Mouse (Mus musculus) G1E (cell line): ENCODE results near the gene Naif1.

Experiments
- CTCF ChIP-seq: IDR thresholded peaks from 2 replicates; pipeline ENCODE4 v1.5.1; 2012; ENCODE audit warnings: low read depth, low read length, inconsistent platforms, mixed read lengths
- POLR2AphosphoS5 ChIP-seq: IDR thresholded peaks from 2 replicates; pipeline ENCODE4 v1.6.1; 2012; ENCODE audit warnings: low read depth, low read length, inconsistent platforms; ENCODE audit not compliant: insufficient replicate concordance
- TAL1 ChIP-seq: conservative IDR thresholded peaks from 2 replicates; pipeline ENCODE4 v1.6.1; 2012; ENCODE audit warnings: low read depth, low read length, inconsistent platforms, mixed read lengths

DNA sequence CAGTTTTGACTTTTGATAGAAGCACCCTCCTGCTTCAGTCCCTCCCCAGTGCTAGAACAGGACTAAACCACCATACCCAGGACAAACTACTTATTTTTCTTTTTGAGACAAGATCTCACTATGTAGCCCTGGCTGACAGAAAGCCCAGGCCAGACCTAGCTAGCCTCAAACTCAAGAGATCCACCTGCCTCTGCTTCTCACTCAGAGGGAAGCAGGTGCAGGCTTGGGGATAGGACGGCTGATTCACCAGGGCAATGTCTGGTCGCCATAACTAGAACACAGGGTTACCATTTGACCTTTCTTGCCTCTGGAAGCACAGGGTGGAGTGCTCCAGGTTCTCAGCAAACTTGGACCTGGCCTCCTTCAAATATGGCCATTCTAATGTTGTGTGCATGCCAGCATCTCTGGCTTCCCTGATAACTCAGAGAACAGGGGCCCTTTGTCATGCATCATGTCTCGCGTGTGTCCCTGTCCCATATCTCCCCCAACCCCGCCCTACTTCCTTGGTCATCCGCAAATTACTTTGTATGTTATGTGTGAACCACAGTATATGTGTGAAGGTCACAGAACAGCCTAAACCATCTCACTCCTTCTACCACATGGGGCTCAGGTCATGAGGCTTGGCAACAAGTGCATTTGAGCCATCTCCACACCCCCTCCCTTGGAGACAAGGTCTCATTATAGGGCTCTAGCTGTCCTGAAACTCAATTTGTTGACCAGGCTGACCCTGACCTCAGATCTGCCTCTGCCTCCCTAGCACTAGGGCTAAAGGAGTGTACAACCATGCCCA lies 37.3 kb upstream of the Naif1 start:
- TF ChIP-seq POLR2AphosphoS5 (no peak), TAL1 (no peak), CTCF (no peak)
